In genomic region chr19:46038851-46039260, GRCm38 (mm10) we compare ENCODE assay signal across 8 mouse cellular contexts. TPM values are rescaled to one million over a fixed set of nuclear protein-coding genes. Genes with fewer than 3 reads are reported as not detected.
DNase-seq lines count a peak whose midpoint lies in the region; ATAC-seq and TF ChIP-seq lines count a peak whose summit lies in the region.

No protein-coding gene starts in this region.

- H3K4me2 ChIP-seq in forebrain, embryonic 12.5 days, result peak overlapping the region; percentile 100
- H3K4me2 ChIP-seq in neural tube, embryonic 11.5 days (ENCODE audit: low read depth), result peak overlapping the region; percentile 100

- H3K4me3 ChIP-seq in erythroblast, embryonic 14.5 days (replicated peaks), result peak overlapping the region; percentile 89
- H3K4me3 ChIP-seq in E14TG2a.4 (replicated peaks; ENCODE audit: low read length), result peak overlapping the region; percentile 90
- peak overlapping the region; percentile 95 for H3K4me3 ChIP-seq in forebrain, embryonic 12.5 days (replicated peaks)
- H3K4me3 ChIP-seq in neural tube, embryonic 11.5 days (ENCODE audit: low read depth, low read length), result peak overlapping the region; percentile 98

- no peaks in the 10 kb centered on the region for H3K9me3 ChIP-seq in erythroblast, embryonic 14.5 days (ENCODE audit: control insufficient read depth, low read length)
- no peaks in the 10 kb centered on the region for H3K9me3 ChIP-seq in E14TG2a.4 (ENCODE audit: low read length)
- no peaks in the 10 kb centered on the region for H3K9me3 ChIP-seq in forebrain, embryonic 12.5 days
- H3K9me3 ChIP-seq in neural tube, embryonic 11.5 days (ENCODE audit: control insufficient read depth, low read length), result no peaks in the 10 kb centered on the region

- H3K36me3 ChIP-seq in erythroblast, embryonic 14.5 days (ENCODE audit: control insufficient read depth), result peaks cover 43% of the 10 kb centered on the region
- H3K36me3 ChIP-seq in E14TG2a.4 (ENCODE audit: insufficient read depth, low read length), result peaks cover 36% of the 10 kb centered on the region
- H3K36me3 ChIP-seq in forebrain, embryonic 12.5 days (replicated peaks), result peaks cover 27% of the 10 kb centered on the region
- peaks cover 21% of the 10 kb centered on the region for H3K36me3 ChIP-seq in neural tube, embryonic 11.5 days (ENCODE audit: control insufficient read depth, insufficient read depth, low read length)

- DNase-seq in kidney, postnatal 4 days, result peak; percentile 40 to 62
- peak; percentile 48 for DNase-seq in neural tube, embryonic 11.5 days (ENCODE audit: low spot score)
- DNase-seq in left cerebral cortex, postnatal 25 days (ENCODE audit: low spot score in 2 of 2), result no peak
- DNase-seq in frontal cortex, postnatal 25 days (ENCODE audit: low spot score in 2 of 2), result no peak

- no peak for ATAC-seq in erythroblast, adult 5-6 weeks (replicated peaks; ENCODE audit: low FRiP score, poor library complexity, severe bottlenecking)
- ATAC-seq in forebrain, embryonic 12.5 days (ENCODE audit: low FRiP score), result peak; percentile 12
- no peak; the same call in 1 of the 2 replicates for ATAC-seq in neural tube, embryonic 11.5 days (ENCODE audit: insufficient read depth, low FRiP score, low TSS enrichment)

- peak overlapping the region; percentile 99 for H3K9ac ChIP-seq in forebrain, embryonic 12.5 days
- peak overlapping the region; percentile 97 for H3K9ac ChIP-seq in neural tube, embryonic 11.5 days (ENCODE audit: low read length)

- TF ChIP-seq CTCF in E14TG2a.4 (conservative IDR thresholded peaks at IDR 0.05; ENCODE audit: low read length), result no peak

- no peaks in the 10 kb centered on the region for H3K27me3 ChIP-seq in erythroblast, embryonic 14.5 days (ENCODE audit: control insufficient read depth)
- no peaks in the 10 kb centered on the region for H3K27me3 ChIP-seq in E14TG2a.4 (ENCODE audit: insufficient read depth, low read length)
- H3K27me3 ChIP-seq in forebrain, embryonic 12.5 days, result no peaks in the 10 kb centered on the region
- no peaks in the 10 kb centered on the region for H3K27me3 ChIP-seq in neural tube, embryonic 11.5 days (ENCODE audit: control insufficient read depth, insufficient read depth, low read length)

- peaks cover 90% of the 10 kb centered on the region for H3K4me1 ChIP-seq in erythroblast, embryonic 14.5 days (ENCODE audit: control insufficient read depth)
- H3K4me1 ChIP-seq in E14TG2a.4 (replicated peaks; ENCODE audit: low read depth, low read length), result peaks cover 91% of the 10 kb centered on the region
- peaks cover 67% of the 10 kb centered on the region for H3K4me1 ChIP-seq in forebrain, embryonic 12.5 days
- peaks cover 57% of the 10 kb centered on the region for H3K4me1 ChIP-seq in neural tube, embryonic 11.5 days (ENCODE audit: control insufficient read depth, insufficient read depth, low read length)

- intact Hi-C loops in left cerebral cortex, postnatal 25 days (cut with DNase I), result no loop called here

- 0% methylated on average over 16 of the region's 17 CpGs for WGBS in forebrain, embryonic 12.5 days
- 0% methylated on average over 9 of the region's 17 CpGs for WGBS in neural tube, embryonic 11.5 days

- peak overlapping the region; percentile 99 for H3K27ac ChIP-seq in forebrain, embryonic 12.5 days
- peak overlapping the region; percentile 92 for H3K27ac ChIP-seq in neural tube, embryonic 11.5 days (ENCODE audit: low read depth, low read length)

RNA-seq across cellular contexts. Expression of gene Pprc1, which starts 5.8 kb away (rescaled TPM):
- polyA plus RNA-seq in erythroblast, embryonic 14.5 days (2012), result 1.9 and 3.3 TPM in 2 replicates
- total RNA-seq in erythroblast, adult 5-6 weeks (2015; ENCODE audit: low replicate concordance), result 19.6 and 30.7 TPM in 2 replicates
- total RNA-seq in erythroblast, adult 5-6 weeks (2017; ENCODE audit: low replicate concordance), result 11.7 and 20.1 TPM in 2 replicates
- 37.1 and 41.7 TPM in 2 replicates for polyA plus RNA-seq in forebrain, embryonic 12.5 days (2016; fragmentation: Nextera tagmentation; extraction: Ambion mirVana)
- 42.2 and 46.1 TPM in 2 replicates for polyA plus RNA-seq in neural tube, embryonic 11.5 days (2014; fragmentation: Nextera tagmentation; extraction: Ambion mirVana)
- total RNA-seq in left cerebral cortex, postnatal 25 days (2021), result 10 to 100 TPM; 23.3 to 27.7 TPM

RNA-seq across cellular contexts. Expression of gene Ldb1, which starts 6.2 kb away (rescaled TPM):
- 65.5 and 65.9 TPM in 2 replicates for polyA plus RNA-seq in erythroblast, embryonic 14.5 days (2012)
- total RNA-seq in erythroblast, adult 5-6 weeks (2015; ENCODE audit: low replicate concordance), result 13.2 and 16.3 TPM in 2 replicates
- total RNA-seq in erythroblast, adult 5-6 weeks (2017; ENCODE audit: low replicate concordance), result 21.6 and 37.9 TPM in 2 replicates
- polyA plus RNA-seq in forebrain, embryonic 12.5 days (2016; fragmentation: Nextera tagmentation; extraction: Ambion mirVana), result 138 and 139 TPM in 2 replicates
- 93.0 and 97.9 TPM in 2 replicates for polyA plus RNA-seq in neural tube, embryonic 11.5 days (2014; fragmentation: Nextera tagmentation; extraction: Ambion mirVana)
- total RNA-seq in left cerebral cortex, postnatal 25 days (2021), result 100 to 1,000 TPM; 104 to 105 TPM

RNA-seq across cellular contexts. Expression of gene Hps6, which starts 35.5 kb away (rescaled TPM):
- polyA plus RNA-seq in erythroblast, embryonic 14.5 days (2012), result 0.04 and 0.06 TPM in 2 replicates
- not detected in 2 replicates for total RNA-seq in erythroblast, adult 5-6 weeks (2015; ENCODE audit: low replicate concordance)
- total RNA-seq in erythroblast, adult 5-6 weeks (2017; ENCODE audit: low replicate concordance), result 0.28 and 0.77 TPM in 2 replicates
- 2.7 TPM in 2 replicates for polyA plus RNA-seq in forebrain, embryonic 12.5 days (2016; fragmentation: Nextera tagmentation; extraction: Ambion mirVana)
- 2.6 and 2.9 TPM in 2 replicates for polyA plus RNA-seq in neural tube, embryonic 11.5 days (2014; fragmentation: Nextera tagmentation; extraction: Ambion mirVana)
- 1 to 10 TPM; 5.7 TPM for total RNA-seq in left cerebral cortex, postnatal 25 days (2021)

RNA-seq across cellular contexts. Expression of gene Nolc1, which starts 36.8 kb away (rescaled TPM):
- polyA plus RNA-seq in erythroblast, embryonic 14.5 days (2012), result 3.1 and 3.4 TPM in 2 replicates
- total RNA-seq in erythroblast, adult 5-6 weeks (2015; ENCODE audit: low replicate concordance), result 12.7 and 16.9 TPM in 2 replicates
- 25.9 and 31.9 TPM in 2 replicates for total RNA-seq in erythroblast, adult 5-6 weeks (2017; ENCODE audit: low replicate concordance)
- polyA plus RNA-seq in forebrain, embryonic 12.5 days (2016; fragmentation: Nextera tagmentation; extraction: Ambion mirVana), result 117 and 118 TPM in 2 replicates
- polyA plus RNA-seq in neural tube, embryonic 11.5 days (2014; fragmentation: Nextera tagmentation; extraction: Ambion mirVana), result 103 and 112 TPM in 2 replicates
- total RNA-seq in left cerebral cortex, postnatal 25 days (2021), result 10 to 100 TPM; 40.1 to 41.8 TPM

RNA-seq across cellular contexts. Expression of gene Armh3, which starts 40.6 kb away (rescaled TPM):
- 0.07 TPM in 1 of 2 replicates, not detected in the other for polyA plus RNA-seq in erythroblast, embryonic 14.5 days (2012)
- total RNA-seq in erythroblast, adult 5-6 weeks (2015; ENCODE audit: low replicate concordance), result 0.42 and 1.3 TPM in 2 replicates
- total RNA-seq in erythroblast, adult 5-6 weeks (2017; ENCODE audit: low replicate concordance), result 0.60 and 1.4 TPM in 2 replicates
- 19.3 and 20.3 TPM in 2 replicates for polyA plus RNA-seq in forebrain, embryonic 12.5 days (2016; fragmentation: Nextera tagmentation; extraction: Ambion mirVana)
- 16.7 and 17.9 TPM in 2 replicates for polyA plus RNA-seq in neural tube, embryonic 11.5 days (2014; fragmentation: Nextera tagmentation; extraction: Ambion mirVana)
- 10 to 100 TPM; 19.7 to 19.8 TPM for total RNA-seq in left cerebral cortex, postnatal 25 days (2021)

Comparison
In these comparisons a context has a peak if more than half of its experiments do, and no peak if none do; other contexts are left out.
1. DNase-seq: peak in kidney, postnatal 4 days (2 of 2) and neural tube, embryonic 11.5 days (single experiment); none in left cerebral cortex, postnatal 25 days (0 of 2) and frontal cortex, postnatal 25 days (0 of 2).
2. Peak in every context shown above with its lines, with median percentiles within 50 percentile points of each other: H3K4me3 ChIP-seq.